Mouse (Mus musculus): ENCODE results near the gene Twist2. TPM values are rescaled to one million over a fixed set of nuclear protein-coding genes. Genes with fewer than 3 reads are reported as not detected.

Gene Twist2
- polyA plus RNA-seq, 1 experiment from 2014 or later: 4.4 TPM

GRCm38 (mm10) chr1:91781182-91781581, 20.1 kb upstream of the Twist2 start:
- H3K27me3 ChIP-seq (ENCODE audit: insufficient read depth, low read length): no peaks in the 10 kb centered on the region
- WGBS: 67% methylated on average over 7 of the region's 7 CpGs
- no peak for DNase-seq (ENCODE audit: low spot score)
- no peaks in the 10 kb centered on the region for H3K36me3 ChIP-seq (ENCODE audit: insufficient read depth, low read length)
- H3K4me2 ChIP-seq (ENCODE audit: low read length): no peak overlapping the region
- TF ChIP-seq CTCF (IDR thresholded peaks at IDR 0.05; ENCODE audit: low read depth): no peak
- no peak overlapping the region for H3K4me3 ChIP-seq (replicated peaks; ENCODE audit: low read depth, low read length)
- H3K27ac ChIP-seq: no peak overlapping the region
- H3K4me1 ChIP-seq (replicated peaks; ENCODE audit: insufficient read depth, low read length): no peaks in the 10 kb centered on the region
- no peak for ATAC-seq (replicated peaks; ENCODE audit: low FRiP score, low read depth)
- no peak overlapping the region for H3K9ac ChIP-seq (ENCODE audit: low read depth, low read length)
- no peaks in the 10 kb centered on the region for H3K9me3 ChIP-seq (replicated peaks; ENCODE audit: low read length)

GRCm38 (mm10) chr1:91784162-91784561, 17.1 kb upstream of the Twist2 start:
- no peak for TF ChIP-seq CTCF (IDR thresholded peaks at IDR 0.05; ENCODE audit: low read depth)
- DNase-seq (ENCODE audit: low spot score) (no peak), ATAC-seq (replicated peaks; ENCODE audit: low FRiP score, low read depth) (no peak)
- no peaks in the 10 kb centered on the region for H3K36me3 ChIP-seq (ENCODE audit: insufficient read depth, low read length)
- no peak overlapping the region for H3K4me3 ChIP-seq (replicated peaks; ENCODE audit: low read depth, low read length)
- H3K27me3 ChIP-seq (ENCODE audit: insufficient read depth, low read length): no peaks in the 10 kb centered on the region
- no peak overlapping the region for H3K27ac ChIP-seq
- no peaks in the 10 kb centered on the region for H3K9me3 ChIP-seq (replicated peaks; ENCODE audit: low read length)
- H3K9ac ChIP-seq (ENCODE audit: low read depth, low read length): no peak overlapping the region
- H3K4me2 ChIP-seq (ENCODE audit: low read length): no peak overlapping the region
- 78% methylated on average over 3 of the region's 3 CpGs for WGBS
- no peaks in the 10 kb centered on the region for H3K4me1 ChIP-seq (replicated peaks; ENCODE audit: insufficient read depth, low read length)

- no peaks in the 10 kb centered on the region for H3K9me3 ChIP-seq (replicated peaks; ENCODE audit: low read length)
- H3K27ac ChIP-seq: no peak overlapping the region
- no peak overlapping the region for H3K9ac ChIP-seq (ENCODE audit: low read depth, low read length)
- peaks cover 34% of the 10 kb centered on the region for H3K27me3 ChIP-seq (ENCODE audit: insufficient read depth, low read length)
- H3K4me1 ChIP-seq (replicated peaks; ENCODE audit: insufficient read depth, low read length): no peaks in the 10 kb centered on the region
- DNase-seq (ENCODE audit: low spot score): peak; percentile 26
- no peak overlapping the region for H3K4me3 ChIP-seq (replicated peaks; ENCODE audit: low read depth, low read length)
- H3K36me3 ChIP-seq (ENCODE audit: insufficient read depth, low read length): no peaks in the 10 kb centered on the region
- ATAC-seq (replicated peaks; ENCODE audit: low FRiP score, low read depth): no peak
- no peak for TF ChIP-seq CTCF (IDR thresholded peaks at IDR 0.05; ENCODE audit: low read depth)
- WGBS: 29% methylated on average over 3 of the region's 3 CpGs
- no peak overlapping the region for H3K4me2 ChIP-seq (ENCODE audit: low read length)
These were observed 1.9 kb upstream of the Twist2 start for GRCm38 (mm10) chr1:91799323-91799722.

- ATAC-seq (replicated peaks; ENCODE audit: low FRiP score, low read depth) (no peak), DNase-seq (ENCODE audit: low spot score) (no peak)
- H3K36me3 ChIP-seq (ENCODE audit: insufficient read depth, low read length): no peaks in the 10 kb centered on the region
- no peak overlapping the region for H3K9ac ChIP-seq (ENCODE audit: low read depth, low read length)
- H3K4me3 ChIP-seq (replicated peaks; ENCODE audit: low read depth, low read length): peak overlapping the region; percentile 49; the same call in 1 of the 2 replicates
- H3K27ac ChIP-seq: no peak overlapping the region
- H3K4me2 ChIP-seq (ENCODE audit: low read length): peak overlapping the region; percentile 78
- H3K27me3 ChIP-seq (ENCODE audit: insufficient read depth, low read length): peaks cover 34% of the 10 kb centered on the region
- H3K9me3 ChIP-seq (replicated peaks; ENCODE audit: low read length): no peaks in the 10 kb centered on the region
- H3K4me1 ChIP-seq (replicated peaks; ENCODE audit: insufficient read depth, low read length): no peaks in the 10 kb centered on the region
- no peak for TF ChIP-seq CTCF (IDR thresholded peaks at IDR 0.05; ENCODE audit: low read depth)
- WGBS: 36% methylated on average over 13 of the region's 13 CpGs
These were observed 913 bp upstream of the Twist2 start for GRCm38 (mm10) chr1:91800348-91800747.

- H3K4me1 ChIP-seq (replicated peaks; ENCODE audit: insufficient read depth, low read length): no peaks in the 10 kb centered on the region
- peak overlapping the region; percentile 78 for H3K4me2 ChIP-seq (ENCODE audit: low read length)
- peaks cover 37% of the 10 kb centered on the region for H3K27me3 ChIP-seq (ENCODE audit: insufficient read depth, low read length)
- no peaks in the 10 kb centered on the region for H3K36me3 ChIP-seq (ENCODE audit: insufficient read depth, low read length)
- H3K4me3 ChIP-seq (replicated peaks; ENCODE audit: low read depth, low read length): peak overlapping the region; percentile 49
- 2% methylated on average over 45 of the region's 45 CpGs for WGBS
- no peak for TF ChIP-seq CTCF (IDR thresholded peaks at IDR 0.05; ENCODE audit: low read depth)
- H3K9ac ChIP-seq (ENCODE audit: low read depth, low read length): peak overlapping the region; percentile 53
- ATAC-seq (replicated peaks; ENCODE audit: low FRiP score, low read depth) (no peak), DNase-seq (ENCODE audit: low spot score) (no peak)
- H3K9me3 ChIP-seq (replicated peaks; ENCODE audit: low read length): no peaks in the 10 kb centered on the region
- H3K27ac ChIP-seq: no peak overlapping the region
These were observed 644 bp downstream of the Twist2 start for GRCm38 (mm10) chr1:91801844-91802366.

- H3K4me3 ChIP-seq (replicated peaks; ENCODE audit: low read depth, low read length): peak overlapping the region; percentile 49
- H3K9ac ChIP-seq (ENCODE audit: low read depth, low read length): no peak overlapping the region
- peak overlapping the region; percentile 78 for H3K4me2 ChIP-seq (ENCODE audit: low read length)
- H3K27ac ChIP-seq: no peak overlapping the region
- peaks cover 37% of the 10 kb centered on the region for H3K27me3 ChIP-seq (ENCODE audit: insufficient read depth, low read length)
- no peaks in the 10 kb centered on the region for H3K4me1 ChIP-seq (replicated peaks; ENCODE audit: insufficient read depth, low read length)
- H3K36me3 ChIP-seq (ENCODE audit: insufficient read depth, low read length): no peaks in the 10 kb centered on the region
- no peaks in the 10 kb centered on the region for H3K9me3 ChIP-seq (replicated peaks; ENCODE audit: low read length)
- WGBS: 9% methylated on average over 30 of the region's 30 CpGs
- ATAC-seq (replicated peaks; ENCODE audit: low FRiP score, low read depth): no peak
- TF ChIP-seq CTCF (IDR thresholded peaks at IDR 0.05; ENCODE audit: low read depth): no peak
- no peak for DNase-seq (ENCODE audit: low spot score)
These were observed 1.3 kb downstream of the Twist2 start for GRCm38 (mm10) chr1:91802406-91803121.

All from kidney, postnatal 0 days (tissue).